Mouse (Mus musculus) small intestine, adult 2 months (tissue): ENCODE data around the gene Slc38a3.

Experiments
- CTCF ChIP-seq: fragments of 200-500 bp; IDR thresholded peaks from 2 replicates; pipeline ENCODE4 v1.5.1; 2012; ENCODE audit warnings: low read depth, mild to moderate bottlenecking, control low read depth, inconsistent platforms, low read length, moderate library complexity, mixed read lengths; ENCODE audit not compliant: insufficient replicate concordance, insufficient read length; ENCODE audit errors: extremely low read depth
- POLR2A ChIP-seq: fragments of 200-500 bp; IDR thresholded peaks from 2 replicates; pipeline ENCODE4 v1.6.1; 2012; ENCODE audit warnings: low read depth, mild to moderate bottlenecking, control low read depth, inconsistent platforms, low read length, moderate library complexity

- TF ChIP-seq CTCF: 0 out of 2 replicates have a peak, but pooled peaks have one; percentile 18
- TF ChIP-seq POLR2A: peak; percentile 46; the same call in 1 of the 2 replicates
Measured at GRCm38 (mm10) chr9:107709697-107710483, 40.6 kb upstream of the Slc38a3 start, which contains the start of gene Sema3f.
